Mouse (Mus musculus) E14TG2a.4 (cell line): ENCODE results near the gene Rb1.
A peak's percentile ranks its signal among the peaks of the same experiment; 100 is the strongest.

Source experiments
- H3K27me3 ChIP-seq: 2 replicates; pipeline ENCODE4 v1.6.1; 2014; ENCODE audit warnings: low read length, control low read depth; ENCODE audit not compliant: insufficient read depth
- H3K36me3 ChIP-seq: 2 replicates; pipeline ENCODE4 v1.6.1; 2014; ENCODE audit warnings: low read length, control low read depth; ENCODE audit not compliant: insufficient read depth
- H3K4me1 ChIP-seq: replicated peaks from 2 replicates; pipeline ENCODE4 v1.6.1; 2014; ENCODE audit warnings: low read depth, low read length, control low read depth
- H3K4me3 ChIP-seq: replicated peaks from 2 replicates; pipeline ENCODE4 v1.5.1; 2014; ENCODE audit warnings: mild to moderate bottlenecking, low read length
- H3K9me3 ChIP-seq: 2 replicates; pipeline ENCODE4 v1.6.1; 2014; ENCODE audit warnings: low read length, control low read depth
- CTCF ChIP-seq: conservative IDR thresholded peaks from 2 replicates; pipeline ENCODE4 v1.5.1; 2014; ENCODE audit warnings: low read length
- NANOG ChIP-seq: IDR thresholded peaks from 2 replicates; pipeline ENCODE4 v1.6.1; 2014; ENCODE audit warnings: borderline replicate concordance, low read length, mixed read lengths
- POU5F1 ChIP-seq: IDR thresholded peaks from 2 replicates; pipeline ENCODE4 v1.6.1; 2014; ENCODE audit warnings: low read length, borderline replicate concordance

The Rb1 gene

GRCm38 (mm10) chr14:73325456-73326381, at the start of gene Rb1:
Gene Rb1 (minus strand): TSS chr14:73325822.
- Histone ChIP-seq H3K4me1 (peaks cover 24% of the 10 kb centered on the region), H3K4me3 (peak within 1 kb of the TSS; percentile 95), H3K9me3 (no peaks in the 10 kb centered on the region), H3K36me3 (no peaks in the 10 kb centered on the region), H3K27me3 (peaks cover 26% of the 10 kb centered on the region)
- no peak for TF ChIP-seq NANOG
- TF ChIP-seq CTCF: no peak
- TF ChIP-seq POU5F1: no peak

GRCm38 (mm10) chr14:73374315-73374890, 48.8 kb upstream of the Rb1 start:
- H3K9me3 ChIP-seq: no peaks in the 10 kb centered on the region
- H3K4me3 ChIP-seq: no peak overlapping the region
- peaks cover 4% of the 10 kb centered on the region for H3K4me1 ChIP-seq
- no peaks in the 10 kb centered on the region for H3K27me3 ChIP-seq
- TF ChIP-seq CTCF (no peak), POU5F1 (no peak)
- peaks cover 5% of the 10 kb centered on the region; the same call in 1 of the 2 replicates for H3K36me3 ChIP-seq

GRCm38 (mm10) chr14:73373606-73374005, 48.0 kb upstream of the Rb1 start:
- Histone ChIP-seq H3K9me3 (no peaks in the 10 kb centered on the region), H3K36me3 (peaks cover 6% of the 10 kb centered on the region; the same call in 1 of the 2 replicates), H3K27me3 (no peaks in the 10 kb centered on the region), H3K4me3 (no peak overlapping the region), H3K4me1 (peaks cover 4% of the 10 kb centered on the region)
- TF ChIP-seq CTCF: no peak
- no peak for TF ChIP-seq NANOG
- TF ChIP-seq POU5F1: no peak

- no peaks in the 10 kb centered on the region for H3K27me3 ChIP-seq
- no peak overlapping the region for H3K4me3 ChIP-seq
- no peak for TF ChIP-seq POU5F1
- TF ChIP-seq NANOG: no peak
- TF ChIP-seq CTCF: no peak
Measured at GRCm38 (mm10) chr14:73372990-73373389, 47.4 kb upstream of the Rb1 start.

GRCm38 (mm10) chr14:73371577-73371976, 46.0 kb upstream of the Rb1 start:
- Histone ChIP-seq H3K36me3 (peaks cover 26% of the 10 kb centered on the region), H3K9me3 (no peaks in the 10 kb centered on the region), H3K4me1 (peaks cover 4% of the 10 kb centered on the region), H3K4me3 (no peak overlapping the region), H3K27me3 (no peaks in the 10 kb centered on the region)
- no peak for TF ChIP-seq NANOG
- no peak for TF ChIP-seq POU5F1
- no peak for TF ChIP-seq CTCF

More at GRCm38 (mm10) chr14:73372990-73373389, 47.4 kb upstream of the Rb1 start:
- Histone ChIP-seq H3K4me1 (peaks cover 4% of the 10 kb centered on the region), H3K36me3 (peaks cover 12% of the 10 kb centered on the region), H3K9me3 (no peaks in the 10 kb centered on the region)

GRCm38 (mm10) chr14:73370695-73371372, 45.2 kb upstream of the Rb1 start:
- Histone ChIP-seq H3K27me3 (no peaks in the 10 kb centered on the region), H3K4me1 (peaks cover 4% of the 10 kb centered on the region), H3K9me3 (no peaks in the 10 kb centered on the region), H3K4me3 (no peak overlapping the region), H3K36me3 (peaks cover 33% of the 10 kb centered on the region)
- TF ChIP-seq CTCF: no peak
- no peak for TF ChIP-seq POU5F1
- no peak for TF ChIP-seq NANOG

GRCm38 (mm10) chr14:73370078-73370670, 44.6 kb upstream of the Rb1 start:
- no peaks in the 10 kb centered on the region for H3K9me3 ChIP-seq
- no peak overlapping the region for H3K4me3 ChIP-seq
- no peak for TF ChIP-seq NANOG
- no peak for TF ChIP-seq POU5F1
- TF ChIP-seq CTCF: no peak
- peaks cover 40% of the 10 kb centered on the region for H3K36me3 ChIP-seq
- peaks cover 4% of the 10 kb centered on the region for H3K4me1 ChIP-seq
- H3K27me3 ChIP-seq: no peaks in the 10 kb centered on the region

- H3K4me1 ChIP-seq: peaks cover 4% of the 10 kb centered on the region
- TF ChIP-seq CTCF (no peak), POU5F1 (no peak), NANOG (no peak)
- H3K9me3 ChIP-seq: no peaks in the 10 kb centered on the region
- H3K36me3 ChIP-seq: peaks cover 42% of the 10 kb centered on the region
- no peak overlapping the region for H3K4me3 ChIP-seq
- no peaks in the 10 kb centered on the region for H3K27me3 ChIP-seq
Measured at GRCm38 (mm10) chr14:73369634-73370033, 44.0 kb upstream of the Rb1 start.
